Mouse (Mus musculus) ovary, postnatal 14 days (tissue): ENCODE data around the gene Olfr1082.
"Not testable (repeated sequence)": the region's sequence is repeated elsewhere in the genome, so short reads cannot be mapped to it uniquely, and the experiment has no call there.

Source experiments
- DNase-seq: peaks from one replicate; pipeline ENCODE4 v3.0.0; 2022; ENCODE audit warnings: low spot score

The Olfr1082 gene

DNA sequence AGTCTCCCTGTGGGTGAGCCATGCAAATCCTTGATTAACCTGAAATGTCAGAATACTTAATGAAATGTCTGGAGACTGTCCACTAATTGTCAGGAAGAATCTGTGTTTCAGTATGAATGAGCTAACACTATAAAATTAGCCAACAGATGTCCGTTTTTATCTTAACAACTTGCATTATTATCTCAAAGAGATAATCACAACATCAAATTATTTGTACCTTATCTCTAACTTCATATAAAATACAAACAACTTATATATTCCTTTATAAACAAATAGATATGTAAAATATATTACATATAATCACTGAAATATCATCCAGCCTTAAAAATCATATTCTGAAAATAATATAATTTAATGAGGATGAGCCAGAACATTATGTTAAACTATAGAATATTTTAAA is at the start of gene Olfr1082:
TSS of gene Olfr1082 (minus strand) at position 101 of the 400 bp plus-strand sequence.
- not testable (repeated sequence) for DNase-seq

DNA sequence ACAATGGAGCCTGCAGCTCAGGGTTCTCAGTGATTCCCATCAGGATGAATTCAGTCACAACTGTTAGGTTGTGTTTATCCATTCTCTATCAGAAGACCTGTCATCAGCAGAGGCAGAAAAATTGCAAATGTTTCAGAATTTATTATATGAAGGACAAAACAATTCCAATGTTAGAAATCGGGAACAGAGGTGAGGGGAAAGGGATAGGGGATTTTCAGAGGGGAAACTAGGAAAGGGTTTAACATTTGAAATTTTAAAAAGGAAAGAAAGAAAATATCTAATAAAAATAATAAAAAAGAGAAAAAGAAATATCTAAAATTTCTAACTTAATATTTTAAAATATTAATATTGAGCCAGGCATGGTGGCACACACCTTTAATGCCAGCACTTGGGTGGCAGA is 40.9 kb upstream of the Olfr1082 start, which contains the start of gene Olfr1084:
TSS of gene Olfr1084 (minus strand) at position 101 of the 400 bp plus-strand sequence.
- not testable (repeated sequence) for DNase-seq

DNA sequence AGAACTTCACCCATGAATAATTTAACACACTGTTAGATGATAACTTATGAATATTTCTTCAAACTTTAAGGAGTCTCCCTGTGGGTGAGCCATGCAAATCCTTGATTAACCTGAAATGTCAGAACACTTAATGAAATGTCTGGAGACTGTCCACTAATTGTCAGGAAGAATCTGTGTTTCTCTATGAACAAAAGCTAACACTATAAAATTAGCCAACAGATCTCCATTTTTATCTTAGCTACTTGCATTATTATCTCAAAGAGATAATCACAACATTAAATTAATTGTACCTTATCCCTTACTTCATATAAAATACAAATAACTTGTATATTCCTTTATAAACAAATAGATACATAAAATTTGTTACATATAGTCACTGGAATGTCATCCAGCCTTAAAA is 40.6 kb downstream of the Olfr1082 start, which contains the start of gene Olfr1080:
TSS of gene Olfr1080 (minus strand) at position 101 of the 400 bp plus-strand sequence.
- not testable (repeated sequence) for DNase-seq
